Mouse (Mus musculus) forebrain, postnatal 0 days (tissue): ENCODE data around the gene Spryd7. TPM values are rescaled to one million over a fixed set of nuclear protein-coding genes. Genes with fewer than 3 reads are reported as not detected.

Experiments used
- ATAC-seq: fragments of 200-750 bp; cut with Nextera tagmentation; 2 replicates; pipeline ENCODE4 v1.8.0; 2017; ENCODE audit warnings: mild to moderate bottlenecking, moderate library complexity
- DNase-seq: peaks from one replicate; pipeline ENCODE4 v3.0.0-alpha.2; 2015
- H3K27ac ChIP-seq: fragments of 300-500 bp; sonication (generic); 2 replicates; pipeline ENCODE4 v1.5.1; 2014; ENCODE audit warnings: low read depth, mild to moderate bottlenecking, antibody characterized with exemption, low read length, moderate library complexity, mixed read lengths
- H3K27me3 ChIP-seq: fragments of 300-500 bp; sonication (generic); 2 replicates; pipeline ENCODE4 v1.6.1; 2014; ENCODE audit warnings: mild to moderate bottlenecking, low read length, mixed read lengths; ENCODE audit not compliant: insufficient read depth
- H3K36me3 ChIP-seq: fragments of 300-500 bp; sonication (generic); 2 replicates; pipeline ENCODE4 v1.6.1; 2014; ENCODE audit warnings: mild to moderate bottlenecking, moderate library complexity; ENCODE audit not compliant: insufficient read depth
- H3K4me1 ChIP-seq: fragments of 300-500 bp; sonication (generic); 2 replicates; pipeline ENCODE4 v1.6.1; 2014; ENCODE audit warnings: antibody characterized with exemption; ENCODE audit not compliant: insufficient read depth
- H3K4me2 ChIP-seq: fragments of 300-500 bp; sonication (generic); 2 replicates; pipeline ENCODE4 v1.6.1; 2014; ENCODE audit warnings: low read depth, mild to moderate bottlenecking, moderate library complexity
- H3K4me3 ChIP-seq: fragments of 300-500 bp; sonication (generic); 2 replicates; pipeline ENCODE4 v1.5.1; 2014; ENCODE audit warnings: low read depth, low read length, mixed read lengths
- H3K9ac ChIP-seq: fragments of 300-500 bp; sonication (generic); 2 replicates; pipeline ENCODE4 v1.6.1; 2014; ENCODE audit warnings: mild to moderate bottlenecking
- H3K9me3 ChIP-seq: fragments of 300-500 bp; sonication (generic); 2 replicates; pipeline ENCODE4 v1.6.1; 2016; ENCODE audit warnings: low read length
- CTCF ChIP-seq: sonication (generic); IDR thresholded peaks from 2 replicates; pipeline ENCODE4 v1.5.1; 2016; ENCODE audit warnings: antibody characterized with exemption, control low read depth, low read depth
- WGBS: fragments of 180-500 bp; shearing (Covaris S2); extraction: QIAGEN DNeasy Blood & Tissue Kit; methylation state at CpG from one replicate; pipeline ENCODE4 v1.1.7; 2014; 5-methylcytosine and 5-hydroxymethylcytosine counted together
- polyA plus RNA-seq: library from polyadenylated mRNA; unstranded; fragments of >200 nt; fragmentation: Nextera tagmentation; extraction: Ambion mirVana; gene quantifications from 2 replicates; pipeline ENCODE4 v1.2.1, GENCODE M21; 2015
- total RNA-seq: library from RNA; depleted of rRNA; stranded (reverse); fragments of >200 nt; gene quantifications from 2 replicates; pipeline ENCODE4 v1.2.3, GENCODE M21; 2014; rRNA removed

The Spryd7 gene
- total and polyA plus RNA-seq, 2 experiments from 2014 or later: 50.7 to 67.4 TPM

- no peaks in the 10 kb centered on the region for H3K9me3 ChIP-seq
- H3K9ac ChIP-seq: no peak overlapping the region
- ATAC-seq: no peak
- no peak overlapping the region for H3K27ac ChIP-seq
- H3K4me3 ChIP-seq: no peak overlapping the region
- no peaks in the 10 kb centered on the region for H3K36me3 ChIP-seq
- no peak for DNase-seq
- TF ChIP-seq CTCF: no peak
- no peaks in the 10 kb centered on the region for H3K27me3 ChIP-seq
- H3K4me1 ChIP-seq: no peaks in the 10 kb centered on the region
- 89% methylated on average over 10 of the region's 10 CpGs for WGBS
- no peak overlapping the region for H3K4me2 ChIP-seq
Measured at GRCm38 (mm10) chr14:61518659-61519480, 37.8 kb downstream of the Spryd7 start.

GRCm38 (mm10) chr14:61516471-61517426 lies 39.9 kb downstream of the Spryd7 start:
- H3K9me3 ChIP-seq: no peaks in the 10 kb centered on the region
- ATAC-seq (no peak), DNase-seq (no peak)
- H3K4me2 ChIP-seq: no peak overlapping the region
- no peaks in the 10 kb centered on the region for H3K4me1 ChIP-seq
- H3K4me3 ChIP-seq: no peak overlapping the region
- WGBS: 87% methylated on average over 9 of the region's 9 CpGs
- H3K27ac ChIP-seq: no peak overlapping the region
- no peak overlapping the region for H3K9ac ChIP-seq
- H3K36me3 ChIP-seq: no peaks in the 10 kb centered on the region
- no peaks in the 10 kb centered on the region for H3K27me3 ChIP-seq
- TF ChIP-seq CTCF: no peak

GRCm38 (mm10) chr14:61511494-61511893 lies 45.2 kb downstream of the Spryd7 start:
- peak; percentile 86 for ATAC-seq
- TF ChIP-seq CTCF: peak; percentile 14

GRCm38 (mm10) chr14:61497716-61498490 lies 58.8 kb downstream of the Spryd7 start:
- TF ChIP-seq CTCF: peak; percentile 77
- Histone ChIP-seq H3K4me2 (no peak overlapping the region), H3K4me1 (no peaks in the 10 kb centered on the region), H3K27ac (no peak overlapping the region), H3K27me3 (no peaks in the 10 kb centered on the region), H3K4me3 (no peak overlapping the region), H3K9ac (no peak overlapping the region), H3K36me3 (no peaks in the 10 kb centered on the region), H3K9me3 (no peaks in the 10 kb centered on the region)
- 42% methylated on average over 20 of the region's 20 CpGs for WGBS
- ATAC-seq (peak; percentile 85), DNase-seq (peak; percentile 63)

More at GRCm38 (mm10) chr14:61511494-61511893, 45.2 kb downstream of the Spryd7 start:
- Histone ChIP-seq H3K9me3 (peaks cover 9% of the 10 kb centered on the region), H3K9ac (no peak overlapping the region), H3K4me1 (no peaks in the 10 kb centered on the region), H3K4me3 (no peak overlapping the region), H3K36me3 (no peaks in the 10 kb centered on the region), H3K4me2 (no peak overlapping the region), H3K27me3 (no peaks in the 10 kb centered on the region), H3K27ac (no peak overlapping the region)
- 62% methylated on average over 2 of the region's 2 CpGs for WGBS
- DNase-seq: peak; percentile 9

GRCm38 (mm10) chr14:61493511-61494135 lies 63.1 kb downstream of the Spryd7 start:
- DNase-seq: no peak
- Histone ChIP-seq H3K27ac (no peak overlapping the region), H3K4me1 (no peaks in the 10 kb centered on the region), H3K36me3 (no peaks in the 10 kb centered on the region), H3K27me3 (no peaks in the 10 kb centered on the region), H3K4me2 (no peak overlapping the region), H3K9me3 (no peaks in the 10 kb centered on the region), H3K9ac (no peak overlapping the region), H3K4me3 (no peak overlapping the region)
- ATAC-seq: no peak
- no peak for TF ChIP-seq CTCF
- 72% methylated on average over 6 of the region's 6 CpGs for WGBS

Other genes starting within 250 kb of the Spryd7 start
- gene Arl11, start 247.1 kb downstream of the Spryd7 start, total RNA-seq: 0.23 and 0.57 TPM in 2 replicates
- 0.54 and 0.62 TPM in 2 replicates for gene Arl11, start 247.1 kb downstream of the Spryd7 start, polyA plus RNA-seq
- gene Ebpl, start 196.4 kb downstream of the Spryd7 start, total RNA-seq: 2.7 and 3.4 TPM in 2 replicates
- gene Ebpl, start 196.4 kb downstream of the Spryd7 start, polyA plus RNA-seq: 9.3 and 9.7 TPM in 2 replicates
- 62.5 and 66.5 TPM in 2 replicates for gene Kpna3, start 117.0 kb downstream of the Spryd7 start, total RNA-seq
- gene Kpna3, start 117.0 kb downstream of the Spryd7 start, polyA plus RNA-seq: 66.7 and 70.7 TPM in 2 replicates
- gene Trim13, start 41.4 kb upstream of the Spryd7 start, total RNA-seq: 29.0 and 32.4 TPM in 2 replicates
- 44.0 and 46.0 TPM in 2 replicates for gene Trim13, start 41.4 kb upstream of the Spryd7 start, polyA plus RNA-seq
- gene Kcnrg, start 50.6 kb upstream of the Spryd7 start, total RNA-seq: 4.1 and 4.4 TPM in 2 replicates
- 1.6 and 2.6 TPM in 2 replicates for gene Kcnrg, start 50.6 kb upstream of the Spryd7 start, polyA plus RNA-seq